Mouse (Mus musculus) midbrain, embryonic 15.5 days (tissue): ENCODE measurements around the gene Zfp689. TPM values are rescaled to one million over a fixed set of nuclear protein-coding genes. Genes with fewer than 3 reads are reported as not detected.
"Not testable (repeated sequence)": the region's sequence is repeated elsewhere in the genome, so short reads cannot be mapped to it uniquely, and the experiment has no call there.

Experiments used
- ATAC-seq: fragments of 200-750 bp; cut with Nextera tagmentation; replicated peaks from 2 replicates; pipeline ENCODE4 v1.8.0; 2017; ENCODE audit warnings: moderate TSS enrichment
- H3K27ac ChIP-seq: fragments of 300-500 bp; sonication (generic); 2 replicates; pipeline ENCODE4 v1.5.1; 2015; ENCODE audit warnings: mild to moderate bottlenecking, inconsistent platforms
- H3K27me3 ChIP-seq: fragments of 300-500 bp; sonication (generic); replicated peaks from 2 replicates; pipeline ENCODE4 v1.6.1; 2015; ENCODE audit warnings: inconsistent platforms
- H3K36me3 ChIP-seq: fragments of 300-500 bp; sonication (generic); replicated peaks from 2 replicates; pipeline ENCODE4 v1.6.1; 2015; ENCODE audit warnings: inconsistent platforms
- H3K4me1 ChIP-seq: fragments of 300-500 bp; sonication (generic); 2 replicates; pipeline ENCODE4 v1.6.1; 2015; ENCODE audit warnings: inconsistent platforms
- H3K4me2 ChIP-seq: fragments of 300-500 bp; sonication (generic); 2 replicates; pipeline ENCODE4 v1.6.1; 2015; ENCODE audit warnings: inconsistent platforms, mild to moderate bottlenecking, moderate library complexity
- H3K4me3 ChIP-seq: fragments of 300-500 bp; sonication (generic); 2 replicates; pipeline ENCODE4 v1.5.1; 2015; ENCODE audit warnings: mild to moderate bottlenecking, inconsistent platforms
- H3K9ac ChIP-seq: fragments of 300-500 bp; sonication (generic); 2 replicates; pipeline ENCODE4 v1.6.1; 2015; ENCODE audit warnings: mild to moderate bottlenecking, inconsistent platforms
- H3K9me3 ChIP-seq: fragments of 300-500 bp; sonication (generic); 2 replicates; pipeline ENCODE4 v1.6.1; 2016; ENCODE audit warnings: inconsistent platforms
- WGBS: fragments of 180-500 bp; shearing (Covaris S2); methylation state at CpG from one replicate; pipeline ENCODE4 v1.1.7; 2015; ENCODE audit warnings: mixed read lengths; 5-methylcytosine and 5-hydroxymethylcytosine counted together
- polyA plus RNA-seq: library from polyadenylated mRNA; unstranded; fragments of >200 nt; fragmentation: Nextera tagmentation; extraction: Ambion mirVana; gene quantifications from 2 replicates; pipeline ENCODE4 v1.2.1, GENCODE M21; 2015

Gene Zfp689
- polyA plus RNA-seq, 1 experiment from 2014 or later, result 16.4 TPM

DNA sequence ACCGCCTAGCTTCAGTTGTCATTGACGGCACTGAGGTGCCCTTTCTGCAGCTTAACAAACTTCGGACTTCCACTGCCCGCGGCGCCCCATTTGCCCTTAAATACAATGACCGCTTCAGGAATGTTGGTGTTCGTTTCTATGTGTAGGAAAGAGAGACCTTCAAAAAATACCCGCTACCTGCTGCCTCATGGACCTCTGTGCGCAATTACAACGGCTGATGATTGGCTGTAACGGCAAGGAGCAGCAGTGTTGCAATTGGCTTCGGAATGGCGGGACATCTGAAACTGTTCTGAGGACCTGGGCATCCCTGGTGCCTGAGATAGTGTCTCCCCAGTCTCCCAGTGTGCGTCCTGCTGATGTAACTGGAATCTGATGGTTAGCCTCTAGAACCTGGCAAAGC lies 26.7 kb downstream of the Zfp689 start:
- peak; percentile 86 for ATAC-seq
- peak overlapping the region; percentile 86 for H3K9ac ChIP-seq
- H3K27ac ChIP-seq, result peak overlapping the region; percentile 83
- H3K4me2 ChIP-seq, result peak overlapping the region; percentile 96
- no peaks in the 10 kb centered on the region for H3K36me3 ChIP-seq
- WGBS, result 2% methylated on average over 15 of the region's 15 CpGs
- H3K27me3 ChIP-seq, result peaks cover 9% of the 10 kb centered on the region
- no peaks in the 10 kb centered on the region for H3K9me3 ChIP-seq
- H3K4me3 ChIP-seq, result peak overlapping the region; percentile 77
- H3K4me1 ChIP-seq, result peaks cover 15% of the 10 kb centered on the region

DNA sequence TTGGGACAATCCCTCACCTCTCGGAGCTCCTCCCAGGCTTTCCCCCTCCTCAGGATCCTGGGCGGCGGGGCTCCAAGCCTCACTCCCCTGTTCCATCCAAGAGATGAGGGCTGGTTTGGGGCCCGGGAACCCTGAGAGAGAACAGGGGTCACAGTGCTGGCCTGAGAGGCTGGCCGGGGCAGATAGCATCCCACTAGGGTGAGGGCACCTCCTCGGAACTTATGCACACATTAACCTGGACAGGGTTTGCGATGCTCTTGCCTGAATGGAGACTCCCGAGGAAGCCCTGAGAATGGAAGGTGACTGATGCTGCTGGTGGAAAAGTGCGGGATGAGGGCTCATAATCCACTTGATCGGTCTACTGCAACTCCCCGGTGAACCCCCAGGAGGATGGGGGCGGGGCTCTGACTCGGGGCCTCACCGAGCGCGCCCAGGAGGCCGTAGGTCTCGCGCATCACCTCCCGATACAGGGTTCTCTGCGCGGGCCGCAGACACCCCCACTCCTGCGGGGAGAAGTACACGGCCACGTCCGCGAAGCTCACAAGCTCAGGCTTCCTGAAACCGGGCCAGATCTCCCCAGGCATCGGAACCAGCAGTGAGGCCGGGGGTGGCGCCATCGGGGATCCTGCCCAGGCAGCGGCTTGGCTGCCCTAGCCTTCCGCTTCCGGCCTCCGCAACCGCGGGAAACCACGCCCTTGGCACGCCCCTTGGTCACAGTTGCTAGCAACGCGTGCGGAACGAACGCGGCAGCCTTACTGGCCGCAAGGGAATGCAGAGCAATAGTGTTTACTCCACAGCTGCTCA lies 27.4 kb downstream of the Zfp689 start, which contains the start of gene Zfp688:
TSS of gene Zfp688 (minus strand) at position 681 of the 804 bp plus-strand sequence.
- peak within 1 kb of the TSS; percentile 86 for H3K9ac ChIP-seq
- H3K36me3 ChIP-seq, result no peaks in the 10 kb centered on the region
- WGBS, result under 1% methylated on average over 48 of the region's 48 CpGs
- peak; percentile 95 for ATAC-seq
- peak within 1 kb of the TSS; percentile 96 for H3K4me2 ChIP-seq
- no peaks in the 10 kb centered on the region for H3K9me3 ChIP-seq
- H3K4me1 ChIP-seq, result peaks cover 15% of the 10 kb centered on the region
- peak within 1 kb of the TSS; percentile 77 for H3K4me3 ChIP-seq
- H3K27ac ChIP-seq, result peak within 1 kb of the TSS; percentile 83
- peaks cover 9% of the 10 kb centered on the region for H3K27me3 ChIP-seq

- Histone ChIP-seq H3K4me2 (no peak overlapping the region), H3K36me3 (peaks cover 7% of the 10 kb centered on the region; the same call in 1 of the 2 replicates), H3K27me3 (no peaks in the 10 kb centered on the region), H3K4me3 (no peak overlapping the region), H3K4me1 (0 out of 2 replicates have a peak, but pooled peaks cover 4% of the 10 kb centered on the region), H3K9me3 (no peaks in the 10 kb centered on the region), H3K9ac (no peak overlapping the region), H3K27ac (no peak overlapping the region)
- 73% methylated on average over 2 of the region's 2 CpGs for WGBS
- ATAC-seq, result no peak
Measured at GRCm38 (mm10) chr7:127411418-127411817, 37.5 kb downstream of the Zfp689 start.

- ATAC-seq, result peak; percentile 89
- H3K4me1 ChIP-seq, H3K36me3 ChIP-seq, H3K9me3 ChIP-seq, H3K27me3 ChIP-seq: not testable (repeated sequence)
- Histone ChIP-seq H3K4me3 (peak within 1 kb of the TSS; percentile 53), H3K27ac (peak within 1 kb of the TSS; percentile 80), H3K9ac (peak within 1 kb of the TSS; percentile 74), H3K4me2 (peak within 1 kb of the TSS; percentile 90)
- WGBS, result 6% methylated on average over 39 of the region's 40 CpGs
Measured at GRCm38 (mm10) chr7:127406002-127406987, 42.7 kb downstream of the Zfp689 start, which contains the start of gene Zfp764. TSS of gene Zfp764 (minus strand) at chr7:127406822.

DNA sequence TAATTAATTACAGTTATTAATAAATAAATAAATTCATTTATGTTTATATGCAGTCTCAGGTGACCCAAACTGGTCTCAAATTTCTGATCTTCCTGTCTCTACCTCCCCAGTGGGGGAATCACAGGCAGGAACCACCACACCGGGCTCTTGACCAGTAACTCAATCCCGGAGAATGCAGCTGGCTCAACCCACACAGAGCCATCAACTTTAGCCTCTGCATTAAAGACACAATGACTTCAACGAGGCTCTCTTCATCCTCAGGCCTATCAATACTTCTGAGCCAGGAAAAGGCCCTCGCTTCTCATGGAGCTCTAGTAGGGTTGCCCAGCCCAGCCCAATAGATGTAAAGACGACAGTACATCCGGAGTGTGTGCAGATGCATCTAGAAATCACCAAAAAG lies 44.9 kb downstream of the Zfp689 start:
- not testable (repeated sequence) for H3K27ac ChIP-seq, H3K36me3 ChIP-seq, H3K4me1 ChIP-seq, ATAC-seq, H3K27me3 ChIP-seq, H3K9me3 ChIP-seq, H3K4me3 ChIP-seq, H3K9ac ChIP-seq, H3K4me2 ChIP-seq
- WGBS, result 96% methylated on average over 6 of the region's 6 CpGs

- no peak overlapping the region for H3K4me2 ChIP-seq
- no peaks in the 10 kb centered on the region for H3K27me3 ChIP-seq
- no peaks in the 10 kb centered on the region for H3K36me3 ChIP-seq
- no peak overlapping the region for H3K27ac ChIP-seq
- ATAC-seq, result no peak
- 0 out of 2 replicates have a peak, but pooled peaks cover 4% of the 10 kb centered on the region for H3K4me1 ChIP-seq
- H3K4me3 ChIP-seq, result no peak overlapping the region
- no peak overlapping the region for H3K9ac ChIP-seq
- no peaks in the 10 kb centered on the region for H3K9me3 ChIP-seq
- WGBS, result 51% methylated on average over 2 of the region's 2 CpGs
Measured at GRCm38 (mm10) chr7:127402980-127403379, 46.0 kb downstream of the Zfp689 start.

DNA sequence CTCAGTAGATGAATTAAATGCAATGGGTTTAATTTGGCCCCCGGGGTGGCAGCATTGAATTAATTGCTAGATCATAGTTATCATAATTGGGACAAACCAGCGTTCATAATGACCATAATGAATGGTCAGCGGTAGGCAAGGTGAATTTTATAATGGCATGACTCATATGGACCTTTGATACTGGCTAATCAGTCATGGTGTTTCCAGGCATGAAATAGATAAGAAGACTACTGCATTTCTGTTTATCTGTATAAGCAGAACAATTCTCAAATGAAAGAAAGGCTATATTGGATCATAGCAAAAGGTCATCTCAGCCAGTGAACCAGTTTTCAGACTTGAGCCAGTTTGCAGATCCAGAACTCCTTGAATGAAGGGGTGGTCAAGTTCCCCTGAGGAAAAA lies 48.6 kb downstream of the Zfp689 start:
- Histone ChIP-seq H3K4me1 (no peaks in the 10 kb centered on the region), H3K36me3 (no peaks in the 10 kb centered on the region), H3K9me3 (no peaks in the 10 kb centered on the region), H3K4me3 (no peak overlapping the region), H3K27me3 (no peaks in the 10 kb centered on the region), H3K9ac (no peak overlapping the region), H3K4me2 (no peak overlapping the region), H3K27ac (no peak overlapping the region)
- no peak for ATAC-seq
- 70% methylated on average over 3 of the region's 3 CpGs for WGBS

- peak overlapping the region; percentile 92 for H3K9ac ChIP-seq
- no peaks in the 10 kb centered on the region for H3K36me3 ChIP-seq
- H3K4me3 ChIP-seq, result peak overlapping the region; percentile 82
- peak overlapping the region; percentile 84 for H3K4me2 ChIP-seq
- H3K27me3 ChIP-seq, result no peaks in the 10 kb centered on the region
- no peak for ATAC-seq
- 29% methylated on average over 7 of the region's 7 CpGs for WGBS
- H3K4me1 ChIP-seq, result peaks cover 15% of the 10 kb centered on the region
- peak overlapping the region; percentile 93 for H3K27ac ChIP-seq
- no peaks in the 10 kb centered on the region for H3K9me3 ChIP-seq
Measured at GRCm38 (mm10) chr7:127393944-127394333, 55.0 kb downstream of the Zfp689 start.

DNA sequence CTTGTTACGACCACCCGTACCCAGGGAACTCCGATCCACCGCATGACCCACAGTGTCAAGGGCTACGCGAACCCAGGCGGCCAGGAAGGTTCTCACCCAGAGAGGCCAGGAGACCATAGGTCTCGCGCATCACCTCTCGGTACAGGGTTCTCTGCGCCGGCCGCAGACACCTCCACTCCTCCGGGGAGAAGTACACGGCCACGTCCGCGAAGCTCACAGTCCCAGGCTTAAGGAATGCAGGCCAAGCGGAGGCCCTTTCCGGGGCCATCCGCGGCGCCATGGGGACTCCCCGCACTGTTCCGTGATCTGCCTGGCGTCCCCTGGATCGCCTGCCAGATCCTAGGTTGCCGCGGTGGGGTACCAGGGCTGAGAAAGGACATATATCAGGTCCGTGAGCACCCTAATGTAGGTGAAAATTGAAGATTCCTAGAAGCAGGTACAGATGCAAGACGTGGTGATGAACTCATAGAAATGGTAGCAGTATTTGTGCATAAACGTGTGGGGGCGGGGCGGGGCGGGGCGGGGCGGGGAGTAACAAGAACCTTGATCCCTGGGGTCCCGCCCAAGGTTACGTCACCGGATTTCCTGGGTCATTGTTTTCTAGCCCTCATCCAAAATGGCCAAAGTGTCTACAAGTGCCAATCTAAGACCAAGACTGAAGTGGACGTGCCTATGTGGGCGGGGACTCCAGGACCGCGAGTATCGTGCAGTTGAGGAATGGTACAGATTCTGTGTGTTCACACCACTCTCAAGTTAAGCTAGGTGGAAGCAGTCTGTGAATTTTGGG lies 55.6 kb downstream of the Zfp689 start, which contains the start of gene E430018J23Rik:
TSS of gene E430018J23Rik (minus strand) at position 473 of the 787 bp plus-strand sequence.
- peak; percentile 94 for ATAC-seq
- Histone ChIP-seq H3K36me3 (no peaks in the 10 kb centered on the region), H3K4me1 (peaks cover 15% of the 10 kb centered on the region), H3K4me3 (peak within 1 kb of the TSS; percentile 82), H3K27ac (peak within 1 kb of the TSS; percentile 93), H3K9me3 (no peaks in the 10 kb centered on the region), H3K9ac (peak within 1 kb of the TSS; percentile 92), H3K27me3 (no peaks in the 10 kb centered on the region), H3K4me2 (peak within 1 kb of the TSS; percentile 84)
- 1% methylated on average over 45 of the region's 45 CpGs for WGBS

- Histone ChIP-seq H3K4me3 (peak overlapping the region; percentile 82), H3K4me1 (peaks cover 15% of the 10 kb centered on the region), H3K4me2 (peak overlapping the region; percentile 84), H3K27me3 (no peaks in the 10 kb centered on the region), H3K9ac (peak overlapping the region; percentile 92), H3K36me3 (no peaks in the 10 kb centered on the region), H3K27ac (0 out of 2 replicates have a peak overlapping the region, but pooled peaks have one; percentile 21), H3K9me3 (no peaks in the 10 kb centered on the region)
- 81% methylated on average over 8 of the region's 8 CpGs for WGBS
- ATAC-seq, result no peak
Measured at GRCm38 (mm10) chr7:127392251-127392824, 56.6 kb downstream of the Zfp689 start.
